Comparison of ENCODE assay signal across 8 mouse cellular contexts in genomic region chr9:21601722-21602399, GRCm38 (mm10). TPM values are rescaled to one million over a fixed set of nuclear protein-coding genes. Genes with fewer than 3 reads are reported as not detected.
DNase-seq lines count a peak whose midpoint lies in the region; ATAC-seq and TF ChIP-seq lines count a peak whose summit lies in the region.

No protein-coding gene starts in this region.

- no peak for TF ChIP-seq POLR2A in ES-Bruce4 (IDR thresholded peaks at IDR 0.05; ENCODE audit: insufficient read depth, low read length)
- no peak for TF ChIP-seq POLR2A in lung, adult 2 months (IDR thresholded peaks at IDR 0.05; ENCODE audit: borderline replicate concordance, extremely low read depth, low read depth, low read length)

- H3K4me1 ChIP-seq in ES-Bruce4 (ENCODE audit: control insufficient read depth, insufficient read depth, low read length), result peaks cover 2% of the 10 kb centered on the region
- H3K4me1 ChIP-seq in embryonic facial prominence, embryonic 14.5 days (ENCODE audit: control insufficient read depth, insufficient read depth, low read length), result no peaks in the 10 kb centered on the region
- no peaks in the 10 kb centered on the region for H3K4me1 ChIP-seq in lung, adult 2 months (ENCODE audit: control insufficient read depth, insufficient read depth, low read length)

- peak; percentile 51 for DNase-seq in adrenal gland, postnatal 25 days
- DNase-seq in embryonic facial prominence, embryonic 14.5 days (ENCODE audit: low spot score), result peak; percentile 84
- DNase-seq in heart, postnatal 14 days, result peak; percentile 68 to 78
- peak; percentile 71 to 82 for DNase-seq in kidney, postnatal 36 days
- peak; percentile 56 for DNase-seq in lung, adult 2 months
- DNase-seq in thymus, postnatal 10 days (ENCODE audit: low spot score in 2 of 2), result peak; percentile 42 to 71

- H3K4me2 ChIP-seq in embryonic facial prominence, embryonic 14.5 days (ENCODE audit: low read depth, low read length), result no peak overlapping the region

- intact Hi-C loops in heart, postnatal 14 days (cut with DNase I), result loop anchor here (2.0 to 10.0 kb wide), 2 partner anchors 31 to 203 kb away; no protein-coding TSS in a partner anchor

- no peak overlapping the region for H3K9ac ChIP-seq in ES-Bruce4 (ENCODE audit: low read depth, poor library complexity, severe bottlenecking)
- no peak overlapping the region for H3K9ac ChIP-seq in embryonic facial prominence, embryonic 14.5 days (ENCODE audit: low read depth, low read length)

- H3K9me3 ChIP-seq in ES-Bruce4 (replicated peaks; ENCODE audit: control insufficient read depth, insufficient read depth, low read length, poor library complexity, severe bottlenecking), result no peaks in the 10 kb centered on the region
- H3K9me3 ChIP-seq in embryonic facial prominence, embryonic 14.5 days (ENCODE audit: control insufficient read depth, low read length), result no peaks in the 10 kb centered on the region

- peak; percentile 86 for TF ChIP-seq CTCF in ES-Bruce4 (IDR thresholded peaks at IDR 0.05; ENCODE audit: low read depth, low read length)
- peak; percentile 71 for TF ChIP-seq CTCF in lung, adult 2 months (IDR thresholded peaks at IDR 0.05; ENCODE audit: insufficient read depth, low read length)

- 48% methylated on average over 10 of the region's 10 CpGs for WGBS in embryonic facial prominence, embryonic 14.5 days
- 51% methylated on average over 10 of the region's 10 CpGs for WGBS in lung, adult 2 months

- H3K4me3 ChIP-seq in ES-Bruce4 (ENCODE audit: low read depth, low read length), result no peak overlapping the region
- H3K4me3 ChIP-seq in embryonic facial prominence, embryonic 14.5 days (ENCODE audit: low read depth, low read length), result no peak overlapping the region
- H3K4me3 ChIP-seq in lung, adult 2 months (replicated peaks; ENCODE audit: extremely low read depth, low read depth, low read length), result no peak overlapping the region

- ATAC-seq in embryonic facial prominence, embryonic 14.5 days (ENCODE audit: low read depth), result peak; percentile 82
- peak; percentile 84 for ATAC-seq in neutrophil, adult 5-6 weeks (ENCODE audit: extremely low read depth, insufficient number of reproducible peaks, low FRiP score, poor library complexity, severe bottlenecking)

- H3K27me3 ChIP-seq in ES-Bruce4 (ENCODE audit: control insufficient read depth, insufficient read depth, low read length, poor library complexity, severe bottlenecking), result no peaks in the 10 kb centered on the region
- no peaks in the 10 kb centered on the region for H3K27me3 ChIP-seq in embryonic facial prominence, embryonic 14.5 days (replicated peaks; ENCODE audit: control insufficient read depth, insufficient read depth, low read length)

- no peaks in the 10 kb centered on the region for H3K36me3 ChIP-seq in ES-Bruce4 (ENCODE audit: control insufficient read depth, insufficient read depth, low read length, poor library complexity, severe bottlenecking)
- H3K36me3 ChIP-seq in embryonic facial prominence, embryonic 14.5 days (ENCODE audit: control insufficient read depth, insufficient read depth, low read length), result no peaks in the 10 kb centered on the region; the same call in 1 of the 2 replicates

- H3K27ac ChIP-seq in ES-Bruce4 (ENCODE audit: insufficient read depth, low read length), result no peak overlapping the region
- H3K27ac ChIP-seq in embryonic facial prominence, embryonic 14.5 days (replicated peaks; ENCODE audit: low read depth, low read length), result no peak overlapping the region

- no peak for TF ChIP-seq EP300 in ES-Bruce4 (IDR thresholded peaks at IDR 0.05; ENCODE audit: insufficient read depth, low read depth, low read length)

RNA-seq across cellular contexts. Expression of gene Yipf2, which starts 9.2 kb away (rescaled TPM):
- 17.4 and 18.9 TPM in 2 replicates for polyA plus RNA-seq in ES-Bruce4 (2011; ENCODE audit: insufficient read depth, insufficient read length, low read depth, missing spikeins)
- total RNA-seq in adrenal gland, postnatal 25 days (2021), result 27.5 and 40.2 TPM in 2 replicates
- 16.0 and 18.2 TPM in 2 replicates for polyA plus RNA-seq in embryonic facial prominence, embryonic 14.5 days (2014; fragmentation: Nextera tagmentation; extraction: Ambion mirVana)
- total RNA-seq in heart, postnatal 14 days (2021), result 1 to 10 TPM; 6.6 to 7.0 TPM
- polyA plus RNA-seq in lung, adult 2 months (2012; rRNA removed), result 47.8 and 58.7 TPM in 2 replicates
- 8.1 and 11.1 TPM in 2 replicates for total RNA-seq in neutrophil, adult 5-6 weeks (2017)

RNA-seq across cellular contexts. Expression of gene Timm29, which starts 9.3 kb away (rescaled TPM):
- polyA plus RNA-seq in ES-Bruce4 (2011; ENCODE audit: insufficient read depth, insufficient read length, low read depth, missing spikeins), result 18.1 and 19.2 TPM in 2 replicates
- 58.2 and 62.6 TPM in 2 replicates for total RNA-seq in adrenal gland, postnatal 25 days (2021)
- polyA plus RNA-seq in embryonic facial prominence, embryonic 14.5 days (2014; fragmentation: Nextera tagmentation; extraction: Ambion mirVana), result 41.5 and 42.3 TPM in 2 replicates
- total RNA-seq in heart, postnatal 14 days (2021), result 10 to 100 TPM; 49.4 to 50.7 TPM
- polyA plus RNA-seq in lung, adult 2 months (2012; rRNA removed), result 23.6 and 24.3 TPM in 2 replicates
- total RNA-seq in neutrophil, adult 5-6 weeks (2017), result 23.7 and 28.5 TPM in 2 replicates

RNA-seq across cellular contexts. Expression of gene Smarca4, which starts 14.1 kb away (rescaled TPM):
- 100.0 and 111 TPM in 2 replicates for polyA plus RNA-seq in ES-Bruce4 (2011; ENCODE audit: insufficient read depth, insufficient read length, low read depth, missing spikeins)
- 87.3 and 87.4 TPM in 2 replicates for total RNA-seq in adrenal gland, postnatal 25 days (2021)
- 70.9 and 82.0 TPM in 2 replicates for polyA plus RNA-seq in embryonic facial prominence, embryonic 14.5 days (2014; fragmentation: Nextera tagmentation; extraction: Ambion mirVana)
- total RNA-seq in heart, postnatal 14 days (2021), result 10 to 100 TPM; 46.5 to 51.6 TPM
- polyA plus RNA-seq in lung, adult 2 months (2012; rRNA removed), result 37.7 and 38.6 TPM in 2 replicates
- 70.4 and 71.1 TPM in 2 replicates for total RNA-seq in neutrophil, adult 5-6 weeks (2017)

RNA-seq across cellular contexts. Expression of gene Carm1, which starts 55.2 kb away (rescaled TPM):
- 112 and 122 TPM in 2 replicates for polyA plus RNA-seq in ES-Bruce4 (2011; ENCODE audit: insufficient read depth, insufficient read length, low read depth, missing spikeins)
- total RNA-seq in adrenal gland, postnatal 25 days (2021), result 45.6 and 54.0 TPM in 2 replicates
- polyA plus RNA-seq in embryonic facial prominence, embryonic 14.5 days (2014; fragmentation: Nextera tagmentation; extraction: Ambion mirVana), result 55.7 and 57.1 TPM in 2 replicates
- total RNA-seq in heart, postnatal 14 days (2021), result 10 to 100 TPM; 50.3 to 54.2 TPM
- polyA plus RNA-seq in lung, adult 2 months (2012; rRNA removed), result 73.3 and 85.3 TPM in 2 replicates
- 17.6 and 18.3 TPM in 2 replicates for total RNA-seq in neutrophil, adult 5-6 weeks (2017)
